Mouse (Mus musculus) right cerebral cortex, postnatal 4 days (tissue): ENCODE measurements at regions not wholly inside any gene's neighbourhood (a gene's known extent, or its start where the extent isn't known, plus 50 kb on each side); places are given as distances from the start of the nearest gene placed in this dataset.

Experiments
- DNase-seq: peaks from one replicate; pipeline ENCODE4 v3.0.0-alpha.2; 2022

DNA sequence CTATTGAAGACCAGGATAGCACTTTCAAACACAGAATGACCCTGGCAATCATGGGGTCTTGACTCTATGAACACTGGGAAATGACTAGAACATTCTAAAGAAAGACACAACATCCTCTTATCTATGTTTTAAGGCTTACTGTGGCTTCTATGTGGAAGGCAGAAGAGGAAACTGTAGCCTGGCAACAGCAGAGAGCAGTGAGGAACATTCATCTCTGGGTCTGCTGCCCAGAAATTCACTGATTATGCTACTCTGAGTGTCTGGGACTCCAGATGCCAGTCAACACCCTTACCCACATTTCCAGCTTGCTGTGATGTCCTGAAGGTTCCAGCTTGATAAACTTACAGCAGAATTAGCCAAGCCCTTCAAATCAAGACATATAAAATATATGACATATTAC is 352.7 kb upstream of the Sall1 start:
- no peak for DNase-seq

DNA sequence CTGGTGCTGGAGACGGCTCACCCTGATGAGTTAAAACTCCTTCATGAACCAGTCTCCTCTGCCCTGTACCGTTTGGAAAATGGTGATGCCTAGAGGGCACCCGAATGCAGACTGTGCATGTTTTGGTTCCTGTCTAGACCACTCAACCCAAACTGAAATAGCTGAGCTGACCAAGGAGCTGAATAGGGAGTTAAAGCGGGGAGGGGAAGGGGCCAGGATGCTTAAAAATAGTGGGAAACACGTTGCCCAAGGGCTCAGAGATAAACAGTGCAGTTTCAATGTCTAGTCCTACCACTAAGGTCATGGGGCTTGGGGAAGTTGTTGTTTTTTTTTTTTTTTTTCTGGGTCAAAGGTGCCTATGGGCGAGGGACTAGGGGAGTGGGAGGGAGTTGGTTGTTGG is 348.8 kb upstream of the Sall1 start:
- DNase-seq = no peak

DNA sequence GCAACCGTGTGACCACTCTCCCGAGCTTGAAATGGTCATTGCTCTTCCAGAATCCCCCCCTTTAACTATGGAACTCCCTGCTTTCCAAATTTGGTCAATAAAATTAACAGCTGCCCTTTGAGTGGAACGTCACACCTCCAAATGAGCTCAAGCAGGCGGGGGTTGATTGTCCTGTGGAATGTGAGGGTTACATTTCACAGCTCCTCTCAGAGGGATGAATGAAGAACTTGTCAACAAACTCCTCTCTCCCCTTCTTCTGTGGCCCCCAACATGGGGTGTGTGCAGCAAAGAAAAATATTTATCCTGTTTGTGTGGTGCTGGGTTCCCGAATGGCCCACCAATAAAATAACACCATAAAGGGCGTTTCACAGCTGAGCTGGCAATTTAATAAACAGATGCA is 344.8 kb upstream of the Sall1 start:
- DNase-seq = no peak

DNA sequence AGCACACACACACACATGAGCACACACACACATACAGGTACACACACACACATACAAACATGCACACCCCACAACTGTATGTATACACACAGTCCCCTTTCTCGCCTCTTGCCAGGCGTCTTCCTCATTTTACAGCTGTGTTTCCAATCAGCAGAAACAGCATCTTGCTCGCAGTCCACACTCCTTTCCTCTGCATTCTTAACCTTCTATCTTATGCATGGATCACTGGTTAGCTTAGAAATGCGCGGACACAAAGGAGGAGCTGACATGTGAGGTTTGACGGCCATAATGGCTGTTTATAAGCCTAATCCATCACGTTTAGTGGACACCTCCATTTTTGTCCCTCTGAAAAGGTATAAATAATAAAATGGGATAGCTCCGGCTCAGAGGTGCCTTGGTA is 343.3 kb upstream of the Sall1 start:
- no peak for DNase-seq

DNA sequence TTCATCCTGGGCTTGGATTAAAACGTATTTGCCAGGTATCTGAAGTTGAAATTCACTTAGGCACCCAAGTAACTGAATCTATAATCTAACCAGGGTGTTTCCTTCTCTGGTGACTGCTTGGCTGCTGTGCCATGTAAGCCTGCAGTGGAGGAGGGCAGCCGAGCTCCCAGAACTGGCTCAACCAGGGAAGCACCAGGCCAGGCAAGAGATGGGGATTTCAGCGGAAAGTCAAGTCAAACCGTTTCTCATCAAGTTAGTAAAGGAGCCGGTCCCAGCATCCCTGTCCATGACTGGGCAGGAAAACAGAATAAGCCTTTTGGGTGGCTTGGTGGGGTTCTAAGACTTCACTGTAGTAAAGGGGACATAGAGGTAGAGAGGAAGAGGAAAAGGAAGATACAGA is 341.1 kb upstream of the Sall1 start:
- DNase-seq = no peak

DNA sequence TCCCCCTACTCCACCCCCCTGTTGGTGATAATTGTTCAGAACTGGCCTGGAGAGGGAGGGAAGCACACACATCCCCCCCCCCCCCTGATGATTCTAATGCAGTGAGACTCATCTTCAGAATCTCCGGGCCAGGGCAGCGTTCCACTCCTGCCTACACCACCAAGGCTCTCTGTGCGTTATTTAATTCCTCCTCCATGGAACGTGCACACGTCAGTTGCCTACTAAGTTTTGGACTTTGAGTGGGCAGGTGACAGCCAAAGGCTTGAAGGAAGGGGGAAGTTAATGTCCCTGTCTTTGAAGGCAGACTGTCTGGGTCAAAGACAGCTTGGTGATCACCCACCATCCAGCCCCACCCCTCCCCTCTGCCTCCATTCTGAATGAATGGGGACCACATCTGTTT is 339.8 kb upstream of the Sall1 start:
- DNase-seq = no peak

DNA sequence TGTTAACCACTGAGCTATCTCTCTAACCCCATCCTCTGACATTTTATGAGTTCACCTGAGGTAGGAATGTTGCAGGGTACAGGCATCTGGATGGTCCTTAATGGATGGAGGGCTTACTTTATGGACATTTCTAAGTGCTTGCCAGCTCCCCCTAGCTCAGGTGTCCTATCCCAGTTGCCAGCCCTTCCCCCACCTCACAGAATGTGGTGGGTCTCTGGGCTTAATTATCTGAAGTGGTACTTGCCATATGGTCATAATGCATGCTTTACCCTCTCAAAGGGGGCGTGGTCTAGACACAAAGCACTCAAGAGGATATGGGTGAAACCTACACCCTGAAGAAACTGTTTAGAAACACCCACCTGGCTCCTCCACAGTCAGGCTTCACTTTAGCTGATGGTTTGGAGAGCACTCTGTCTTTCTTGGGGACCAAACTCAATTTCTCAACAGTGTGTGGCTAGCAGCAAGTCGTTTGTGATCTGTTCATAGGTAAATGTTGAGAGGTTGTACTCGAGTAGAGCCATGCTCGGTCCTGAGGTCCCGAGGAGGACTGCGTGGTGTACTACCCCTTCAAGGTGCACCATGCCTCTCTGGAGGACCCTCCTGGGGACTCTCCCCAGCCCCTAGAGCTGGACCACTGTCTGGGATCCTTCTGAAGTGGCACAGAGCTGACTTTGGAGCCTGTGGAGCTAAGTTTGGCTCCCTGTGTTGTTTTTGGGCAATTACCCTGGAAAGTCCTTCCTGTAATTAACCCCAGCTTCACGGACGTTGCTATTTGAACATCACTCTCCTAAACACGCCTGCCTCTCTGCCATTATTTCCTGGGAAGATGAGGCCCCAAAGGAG is 338.8 kb upstream of the Sall1 start:
- DNase-seq = no peak

DNA sequence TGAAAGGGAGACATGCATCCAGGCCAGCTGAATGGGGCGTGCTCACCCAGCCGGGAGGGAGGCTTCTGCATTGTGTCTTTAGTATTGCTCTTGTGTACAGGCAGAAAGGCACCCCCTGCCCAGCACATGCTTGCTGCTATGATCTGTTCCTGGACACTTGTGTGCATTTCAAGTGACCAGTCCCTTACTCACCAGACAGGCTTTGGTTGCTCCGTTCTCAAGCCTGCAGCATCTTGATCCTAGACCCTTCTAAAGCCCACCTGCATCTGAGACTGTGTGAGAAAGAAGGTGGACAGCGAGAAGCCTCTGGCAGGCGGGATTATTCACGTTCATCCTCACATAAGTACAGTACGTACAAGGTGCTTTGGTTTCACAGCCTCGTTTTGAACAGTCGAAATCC is 336.5 kb upstream of the Sall1 start:
- no peak for DNase-seq

DNA sequence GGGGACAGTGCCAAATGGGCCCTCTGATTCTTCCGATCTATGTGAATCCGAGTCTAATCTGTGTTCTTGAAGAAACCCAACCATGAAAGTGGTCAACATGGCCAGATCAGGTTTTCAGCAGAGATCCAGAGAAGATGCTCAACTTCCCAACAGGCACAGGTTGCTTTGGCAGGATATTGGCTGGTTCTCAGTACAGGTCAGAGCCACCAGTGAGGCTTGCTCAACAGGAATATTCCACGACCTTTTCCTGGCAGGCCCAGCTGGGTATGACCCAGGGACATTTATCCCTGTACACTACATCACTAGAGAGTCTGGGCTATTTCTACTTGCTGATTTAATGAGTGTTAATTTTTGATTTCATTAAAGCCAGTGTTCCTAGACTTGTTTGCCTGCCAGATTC is 328.8 kb upstream of the Sall1 start:
- no peak for DNase-seq

DNA sequence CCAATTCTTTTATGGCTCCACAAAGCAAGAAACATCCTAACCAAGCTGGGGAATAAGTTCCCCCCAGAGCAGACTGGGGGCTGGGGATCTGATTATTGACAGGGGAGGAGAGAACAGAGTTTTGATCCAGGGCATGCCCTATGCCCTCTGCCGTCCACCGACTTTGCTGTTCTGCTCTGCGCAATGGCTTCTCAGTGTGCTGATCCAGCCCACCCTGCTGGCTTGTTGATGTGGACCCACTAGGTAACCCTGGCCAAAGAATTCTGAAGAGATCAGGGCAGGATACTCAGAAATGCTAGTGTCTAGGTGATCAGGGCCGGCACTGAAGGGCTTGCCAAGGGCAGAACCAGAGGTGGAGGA is 327.8 kb upstream of the Sall1 start:
- no peak for DNase-seq

DNA sequence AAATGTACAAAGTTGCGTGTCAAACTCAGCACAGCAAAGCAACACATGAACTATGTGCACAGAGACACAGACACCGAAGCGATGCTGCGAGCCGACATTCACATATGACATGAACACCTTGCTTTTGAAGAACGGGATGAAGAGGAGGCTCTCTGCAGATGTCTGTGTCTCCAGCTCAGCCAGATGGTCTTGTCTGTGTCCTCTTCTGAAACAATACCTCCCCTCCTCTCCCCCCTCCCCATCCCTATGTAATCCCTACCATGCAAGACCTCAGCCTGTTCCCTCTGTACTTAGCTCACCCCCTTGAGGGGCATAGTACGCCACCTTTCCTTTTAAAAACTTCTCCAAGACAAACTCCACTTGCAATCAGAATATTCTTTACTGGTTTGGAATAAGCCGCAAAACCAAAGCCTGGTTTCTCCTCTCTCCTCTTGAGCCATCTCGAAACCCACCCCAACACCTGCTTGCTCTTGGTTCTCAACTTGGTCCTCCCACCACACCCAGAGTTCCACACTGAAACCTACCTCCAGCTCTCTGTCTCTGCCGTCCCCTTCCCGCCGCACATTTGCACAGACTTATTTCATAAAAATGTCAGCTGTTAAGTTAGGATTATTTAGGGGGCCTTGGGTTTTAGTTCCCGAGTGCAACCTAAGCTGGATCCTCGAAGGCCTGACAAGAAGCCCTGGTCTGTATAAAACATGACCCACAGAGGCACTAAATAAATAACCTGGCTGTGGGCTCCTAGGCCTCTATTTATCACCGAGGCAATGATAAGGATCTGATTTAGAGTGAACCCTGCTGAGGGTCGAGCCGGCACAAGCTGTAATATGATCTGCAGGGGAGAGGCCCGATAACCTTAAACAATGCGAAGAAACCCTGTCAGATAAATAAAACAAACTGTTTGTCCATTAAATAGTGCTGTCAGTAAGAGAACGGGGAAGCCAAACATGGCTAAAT is 327.1 kb upstream of the Sall1 start:
- no peak for DNase-seq

DNA sequence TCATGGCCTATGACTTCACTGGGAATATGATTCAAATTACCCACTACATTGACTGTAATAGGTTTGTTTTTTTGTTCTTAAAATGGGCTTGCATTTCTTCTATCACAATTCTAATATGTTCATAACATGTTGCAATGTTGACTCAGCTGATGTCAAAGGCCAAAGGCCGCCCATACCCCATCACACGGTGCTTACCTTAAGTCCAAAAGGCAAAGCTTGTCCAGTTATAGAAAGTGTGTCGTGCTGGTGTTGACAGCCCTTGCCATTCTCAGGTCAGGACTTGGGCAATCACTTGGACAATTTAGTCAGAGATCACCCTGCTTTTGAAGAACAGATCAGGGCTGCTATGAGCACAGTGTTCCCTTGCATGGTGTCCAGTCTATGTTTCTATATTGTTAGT is 321.5 kb upstream of the Sall1 start:
- no peak for DNase-seq

DNA sequence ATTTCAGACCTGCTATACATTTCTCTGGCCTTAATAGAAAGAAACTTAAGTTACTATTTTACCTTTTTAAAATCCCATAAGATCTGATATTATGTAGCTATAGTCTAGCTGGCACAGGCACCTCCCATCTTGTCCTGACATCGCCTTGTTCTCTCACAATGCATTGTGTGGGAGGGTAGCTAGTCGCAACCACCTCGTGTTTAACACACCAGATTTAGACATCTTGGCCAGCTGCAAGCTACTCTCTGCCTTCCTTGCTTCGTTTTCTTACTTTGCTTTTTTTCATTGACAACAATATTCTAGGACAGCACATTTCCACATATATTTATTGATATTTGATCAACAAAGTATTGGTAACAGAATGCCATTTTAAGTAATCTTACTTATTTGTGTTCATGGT is 314.4 kb upstream of the Sall1 start:
- DNase-seq = no peak

DNA sequence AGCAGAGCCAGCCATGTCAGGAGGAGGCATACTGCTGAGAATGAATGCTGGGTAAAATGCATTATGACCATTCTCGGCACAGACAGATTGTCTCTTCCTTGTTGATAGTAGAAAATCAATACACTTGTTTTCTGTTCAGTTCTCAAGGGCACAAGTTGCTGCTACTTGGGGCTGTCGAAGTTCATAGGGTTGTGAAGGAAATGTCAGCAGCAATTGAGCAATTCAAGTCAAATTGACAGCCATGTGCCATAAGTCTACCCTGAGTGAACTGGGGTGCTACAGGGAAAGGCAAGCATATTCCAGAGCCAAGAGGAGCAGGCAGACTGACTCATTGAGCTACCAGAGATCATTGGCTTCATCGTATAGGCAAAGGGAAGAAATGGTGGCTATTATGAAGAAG is 301.6 kb upstream of the Sall1 start:
- no peak for DNase-seq

DNA sequence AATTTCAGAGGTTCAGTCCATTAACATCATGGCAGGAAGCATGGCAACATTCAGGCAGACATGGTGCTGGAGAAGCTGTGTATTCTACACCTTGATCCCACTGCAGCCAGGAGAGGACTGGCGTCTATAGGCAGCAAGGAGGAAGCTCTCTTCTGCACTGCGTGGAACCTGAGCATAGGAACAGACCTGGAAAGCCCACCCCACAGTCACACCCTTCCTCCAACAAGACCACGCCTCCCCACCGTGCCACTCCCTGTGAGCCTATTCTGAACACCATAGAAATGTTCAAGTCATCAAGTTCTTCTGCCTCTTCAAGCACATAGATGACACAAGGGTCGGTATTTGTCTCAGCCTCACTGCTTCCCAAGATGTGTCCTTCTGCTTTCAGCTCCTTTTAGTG is 297.7 kb upstream of the Sall1 start:
- no peak for DNase-seq

DNA sequence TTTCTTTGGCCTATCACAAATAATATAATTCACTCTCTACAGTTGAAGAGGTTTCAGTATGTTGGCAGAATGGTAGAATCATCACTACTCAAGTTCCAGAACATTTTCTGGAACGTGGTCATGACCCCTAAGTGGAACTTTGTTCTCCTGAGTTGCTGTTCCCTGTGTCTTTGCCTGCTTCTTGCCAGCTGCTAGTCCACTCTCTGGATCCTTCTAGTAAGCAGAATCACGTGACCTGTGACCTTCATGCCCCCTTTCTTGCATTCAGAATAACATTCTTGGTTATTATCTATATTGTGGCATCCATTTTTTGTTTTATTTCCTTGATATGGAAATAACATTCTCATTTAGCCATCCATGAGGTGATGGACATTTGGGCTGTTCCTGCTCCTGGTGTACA is 291.5 kb upstream of the Sall1 start:
- DNase-seq = no peak

DNA sequence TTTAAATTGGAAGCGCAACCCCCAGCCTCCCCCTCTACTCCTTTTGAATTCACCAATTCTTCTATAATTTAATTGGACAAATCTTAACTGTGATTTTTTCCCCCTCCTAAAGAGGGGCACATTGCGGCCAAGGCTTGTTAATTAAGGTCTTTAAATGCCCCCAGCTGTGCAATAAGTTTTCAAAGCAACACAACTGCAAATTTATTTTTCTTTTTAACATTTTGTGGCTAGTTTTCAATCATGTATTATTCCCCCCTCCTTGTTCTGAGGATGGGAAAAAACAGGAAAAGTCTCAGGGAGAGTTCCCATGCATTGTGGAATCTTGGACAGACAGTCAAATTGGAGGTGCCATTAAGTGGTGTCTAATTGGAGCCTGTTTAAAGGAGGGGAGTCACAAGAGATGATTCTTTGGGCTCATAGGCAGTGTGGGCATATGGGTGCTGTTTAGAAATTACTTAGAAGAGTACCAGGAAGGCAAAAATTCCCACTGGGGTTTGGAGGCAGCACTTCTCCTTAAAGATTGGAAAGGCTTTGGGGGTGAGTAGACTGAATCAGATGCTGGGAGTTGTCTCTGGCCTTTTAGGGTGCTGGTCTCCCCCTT is 281.9 kb upstream of the Sall1 start:
- no peak for DNase-seq

DNA sequence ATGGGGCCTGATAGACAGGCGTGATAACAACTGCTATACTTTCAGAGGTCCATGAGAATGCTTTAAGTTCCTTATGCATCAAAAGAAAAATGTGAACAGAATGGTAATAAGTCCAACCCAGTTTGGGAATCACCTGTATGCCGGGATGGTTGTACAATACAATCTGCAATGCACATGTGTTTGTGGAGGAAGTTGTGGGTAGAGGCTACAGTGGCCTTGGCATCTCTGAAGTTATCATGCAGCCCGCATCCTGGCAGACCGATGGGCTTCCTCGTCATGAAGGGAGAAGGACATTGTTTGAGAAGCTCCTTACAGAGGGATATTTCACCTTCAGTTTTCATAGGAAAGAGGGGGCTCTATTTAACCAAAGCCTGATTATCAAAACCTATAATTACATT is 281.3 kb upstream of the Sall1 start:
- DNase-seq = no peak

DNA sequence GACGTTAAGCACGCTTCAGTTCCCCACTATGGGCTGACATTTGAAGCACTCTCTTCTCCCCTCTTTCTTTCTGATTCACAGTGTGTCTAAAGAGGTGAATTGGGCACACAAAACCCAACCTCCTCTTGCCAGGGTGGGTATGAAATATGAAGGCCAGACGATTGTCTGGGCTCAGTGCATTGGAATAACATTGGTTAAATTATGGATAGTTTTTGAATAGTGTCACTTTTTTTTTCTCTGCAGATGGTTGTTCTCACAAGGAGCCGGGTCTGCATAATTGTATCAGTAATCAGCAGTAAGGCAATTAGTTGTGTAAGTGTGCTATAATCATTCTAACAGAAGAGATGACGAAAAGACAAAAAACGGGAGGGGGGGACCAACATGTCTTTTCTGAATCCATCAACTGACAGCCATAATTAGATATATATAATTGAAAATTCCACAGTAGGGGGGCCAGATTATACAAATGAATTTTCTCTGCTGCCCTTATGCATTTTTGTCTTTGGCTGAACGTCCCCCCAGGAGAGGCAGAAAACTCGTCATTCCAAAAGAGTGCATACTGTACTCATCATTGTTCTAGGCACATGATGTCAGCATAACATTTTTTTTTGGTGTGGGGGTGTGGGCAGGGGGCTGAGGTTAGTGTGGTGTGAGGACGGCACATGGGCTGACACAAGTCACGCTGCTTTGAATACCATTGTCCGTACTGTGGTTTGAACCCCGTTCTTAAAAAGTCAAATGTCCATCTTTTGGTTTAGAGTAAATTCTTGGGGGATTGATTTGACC is 280.7 kb upstream of the Sall1 start:
- no peak for DNase-seq

DNA sequence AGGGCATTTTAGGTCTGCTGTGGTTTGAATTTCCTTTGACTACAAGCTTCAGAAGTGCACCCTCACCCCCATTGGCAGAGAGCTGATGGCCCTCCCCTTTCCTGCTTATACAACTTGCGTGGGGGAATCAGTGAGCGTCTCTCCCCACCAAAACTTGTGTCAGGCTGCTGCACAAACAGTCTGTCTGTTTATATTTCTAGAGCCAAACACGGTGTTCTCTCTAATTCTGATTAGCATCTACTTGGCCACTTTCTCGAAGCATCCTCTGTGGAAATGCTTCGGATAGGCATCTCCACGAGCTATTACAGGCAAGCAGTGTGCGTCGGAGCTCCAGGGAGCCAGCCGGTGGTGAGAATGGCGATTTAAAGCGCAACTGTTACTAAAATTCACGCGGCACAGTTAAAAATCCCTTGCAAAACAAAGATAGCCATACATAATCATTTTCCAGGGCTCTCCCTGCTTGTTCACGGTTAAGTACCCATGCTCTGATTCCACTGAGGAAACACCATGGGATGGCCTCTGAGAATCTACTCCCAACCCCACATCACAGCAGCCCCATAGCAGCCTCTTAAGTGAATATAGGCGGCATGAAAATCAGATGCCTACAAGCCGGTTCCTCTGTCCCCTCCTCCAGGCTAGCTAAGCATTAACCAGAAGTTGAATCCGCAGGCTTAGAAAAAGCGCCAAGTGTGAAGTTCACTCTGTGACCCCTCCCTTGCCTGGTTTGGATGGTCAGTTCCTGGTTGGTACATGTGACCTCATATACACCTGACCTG is 273.7 kb upstream of the Sall1 start:
- no peak for DNase-seq

DNA sequence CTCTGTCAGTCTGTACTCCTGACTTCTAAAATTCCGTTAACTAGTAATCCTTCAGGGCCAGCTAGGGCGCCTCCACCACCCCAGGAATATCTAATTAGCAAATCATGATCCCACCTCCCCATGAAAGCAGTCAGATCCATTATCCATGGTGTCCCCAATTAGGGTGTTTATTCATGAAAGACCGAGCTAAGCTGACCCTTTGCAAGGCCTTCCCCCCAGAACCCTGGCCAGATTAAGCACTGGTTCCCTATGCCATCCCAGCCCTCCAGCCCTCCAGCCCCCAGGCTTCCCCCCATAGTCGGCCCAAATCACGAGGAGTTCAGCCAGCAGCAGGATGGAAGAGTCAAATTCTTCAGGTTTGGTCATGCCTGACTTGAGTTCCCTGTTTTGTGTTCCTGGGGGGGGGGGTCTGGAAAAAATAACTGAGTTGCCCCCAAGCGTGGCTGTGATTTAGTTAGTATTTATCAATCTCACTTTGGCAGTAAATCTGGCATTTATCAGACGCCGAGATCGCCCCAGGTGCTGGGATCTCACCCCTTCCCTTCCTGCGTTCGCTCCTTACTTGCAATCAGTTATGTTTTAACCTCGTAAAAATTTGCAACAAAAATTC is 272.7 kb upstream of the Sall1 start:
- DNase-seq = no peak

DNA sequence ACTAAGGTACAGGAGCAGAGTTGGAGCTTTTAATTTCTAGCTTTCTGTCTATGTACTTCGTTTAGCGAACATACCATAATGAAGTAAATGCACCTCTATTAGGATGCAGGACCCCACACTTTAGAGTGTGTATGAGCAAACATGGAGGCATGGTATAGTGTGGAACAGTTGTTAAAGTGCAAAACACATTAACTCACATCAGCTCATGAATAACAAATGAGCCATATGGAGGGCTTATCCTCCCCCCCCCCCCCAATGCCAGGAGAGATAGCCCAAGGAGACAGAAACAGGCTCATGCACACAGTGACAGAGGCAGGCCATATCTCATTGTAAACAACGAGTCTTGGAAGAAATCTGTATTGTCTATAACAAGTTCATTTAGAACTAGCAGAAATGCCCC is 270.9 kb upstream of the Sall1 start:
- DNase-seq = no peak
